Mouse (Mus musculus): Measurements from ENCODE around the gene Tmod3.

- TF ChIP-seq POLR2A (IDR thresholded peaks at IDR 0.05; ENCODE audit: control insufficient read depth in 1 of 2, insufficient read depth in 1 of 2, low read depth in 1 of 2, low read length in 2 of 2, poor library complexity in 1 of 2), result no peak
- no peak for TF ChIP-seq E2F4 (IDR thresholded peaks at IDR 0.05; ENCODE audit: borderline replicate concordance, low read depth, low read length)
- no peak for TF ChIP-seq POLR2AphosphoS2 (IDR thresholded peaks at IDR 0.05; ENCODE audit: low read length)
- TF ChIP-seq USF1 (IDR thresholded peaks at IDR 0.05; ENCODE audit: low read depth, low read length), result no peak
- TF ChIP-seq TAL1 (IDR thresholded peaks at IDR 0.05; ENCODE audit: low read length), result no peak
These were observed 42.1 kb upstream of the Tmod3 start for GRCm38 (mm10) chr9:75601510-75601909.

Data from MEL (cell line).